Mouse (Mus musculus): ENCODE data around the gene Krt87. TPM values are rescaled to one million over a fixed set of nuclear protein-coding genes. Genes with fewer than 3 reads are reported as not detected.

The Krt87 gene
- polyA plus RNA-seq, 1 experiment from 2014 or later, result 0.86 TPM

- H3K36me3 ChIP-seq (ENCODE audit: control insufficient read depth, insufficient read depth, low read length), result no peaks in the 10 kb centered on the region
- H3K4me2 ChIP-seq (ENCODE audit: low read depth, low read length), result no peak within 1 kb of the TSS
- no peaks in the 10 kb centered on the region for H3K4me1 ChIP-seq (ENCODE audit: control insufficient read depth, insufficient read depth, low read length)
- no peak within 1 kb of the TSS for H3K9ac ChIP-seq (ENCODE audit: low read depth, low read length)
- ATAC-seq (ENCODE audit: low read depth), result no peak
- DNase-seq (ENCODE audit: low spot score), result no peak
- H3K27me3 ChIP-seq (replicated peaks; ENCODE audit: control insufficient read depth, insufficient read depth, low read length), result no peaks in the 10 kb centered on the region
- H3K27ac ChIP-seq (replicated peaks; ENCODE audit: low read depth, low read length), result no peak within 1 kb of the TSS
- WGBS, result 79% methylated on average over 2 of the region's 2 CpGs
- H3K4me3 ChIP-seq (ENCODE audit: low read depth, low read length), result no peak within 1 kb of the TSS
- no peaks in the 10 kb centered on the region for H3K9me3 ChIP-seq (ENCODE audit: control insufficient read depth, low read length)
These were observed 8.8 kb upstream of the Krt87 start, which contains the start of gene Krt88 for GRCm38 (mm10) chr15:101447444-101447843. Gene Krt88 (plus strand): TSS chr15:101447744.

GRCm38 (mm10) chr15:101446572-101446971, 8.0 kb upstream of the Krt87 start:
- H3K9ac ChIP-seq (ENCODE audit: low read depth, low read length), result no peak overlapping the region
- ATAC-seq (ENCODE audit: low read depth) (no peak), DNase-seq (ENCODE audit: low spot score) (peak; percentile 20)
- no peak overlapping the region for H3K4me3 ChIP-seq (ENCODE audit: low read depth, low read length)
- WGBS, result 60% methylated on average over 11 of the region's 11 CpGs
- H3K27me3 ChIP-seq (replicated peaks; ENCODE audit: control insufficient read depth, insufficient read depth, low read length), result no peaks in the 10 kb centered on the region
- H3K4me1 ChIP-seq (ENCODE audit: control insufficient read depth, insufficient read depth, low read length), result no peaks in the 10 kb centered on the region
- H3K4me2 ChIP-seq (ENCODE audit: low read depth, low read length), result no peak overlapping the region
- no peaks in the 10 kb centered on the region for H3K36me3 ChIP-seq (ENCODE audit: control insufficient read depth, insufficient read depth, low read length)
- no peak overlapping the region for H3K27ac ChIP-seq (replicated peaks; ENCODE audit: low read depth, low read length)
- no peaks in the 10 kb centered on the region for H3K9me3 ChIP-seq (ENCODE audit: control insufficient read depth, low read length)

- DNase-seq (ENCODE audit: low spot score), result no peak
- 64% methylated on average over 4 of the region's 4 CpGs for WGBS
- no peaks in the 10 kb centered on the region for H3K9me3 ChIP-seq (ENCODE audit: control insufficient read depth, low read length)
- no peak for ATAC-seq (ENCODE audit: low read depth)
- H3K36me3 ChIP-seq (ENCODE audit: control insufficient read depth, insufficient read depth, low read length), result no peaks in the 10 kb centered on the region
- H3K27me3 ChIP-seq (replicated peaks; ENCODE audit: control insufficient read depth, insufficient read depth, low read length), result peaks cover 37% of the 10 kb centered on the region
- no peak overlapping the region for H3K4me2 ChIP-seq (ENCODE audit: low read depth, low read length)
- no peaks in the 10 kb centered on the region for H3K4me1 ChIP-seq (ENCODE audit: control insufficient read depth, insufficient read depth, low read length)
- H3K27ac ChIP-seq (replicated peaks; ENCODE audit: low read depth, low read length), result no peak overlapping the region
- H3K4me3 ChIP-seq (ENCODE audit: low read depth, low read length), result no peak overlapping the region
- H3K9ac ChIP-seq (ENCODE audit: low read depth, low read length), result no peak overlapping the region
These were observed 2.2 kb upstream of the Krt87 start for GRCm38 (mm10) chr15:101440837-101441236.

- WGBS, result 78% methylated on average over 5 of the region's 7 CpGs
- Histone ChIP-seq H3K9ac (ENCODE audit: low read depth, low read length) (no peak overlapping the region), H3K9me3 (ENCODE audit: control insufficient read depth, low read length) (no peaks in the 10 kb centered on the region), H3K4me2 (ENCODE audit: low read depth, low read length) (no peak overlapping the region), H3K27me3 (replicated peaks; ENCODE audit: control insufficient read depth, insufficient read depth, low read length) (peaks cover 37% of the 10 kb centered on the region), H3K27ac (replicated peaks; ENCODE audit: low read depth, low read length) (no peak overlapping the region), H3K4me3 (ENCODE audit: low read depth, low read length) (no peak overlapping the region), H3K4me1 (ENCODE audit: control insufficient read depth, insufficient read depth, low read length) (no peaks in the 10 kb centered on the region), H3K36me3 (ENCODE audit: control insufficient read depth, insufficient read depth, low read length) (no peaks in the 10 kb centered on the region)
- no peak for DNase-seq (ENCODE audit: low spot score)
- ATAC-seq (ENCODE audit: low read depth), result no peak
These were observed 2.0 kb downstream of the Krt87 start for GRCm38 (mm10) chr15:101436611-101437010.

- DNase-seq (ENCODE audit: low spot score) (peak; percentile 19), ATAC-seq (ENCODE audit: low read depth) (no peak; the same call in 1 of the 2 replicates)
- Histone ChIP-seq H3K9ac (ENCODE audit: low read depth, low read length) (no peak overlapping the region), H3K36me3 (ENCODE audit: control insufficient read depth, insufficient read depth, low read length) (no peaks in the 10 kb centered on the region), H3K4me3 (ENCODE audit: low read depth, low read length) (no peak overlapping the region), H3K9me3 (ENCODE audit: control insufficient read depth, low read length) (no peaks in the 10 kb centered on the region), H3K27ac (replicated peaks; ENCODE audit: low read depth, low read length) (no peak overlapping the region), H3K4me2 (ENCODE audit: low read depth, low read length) (no peak overlapping the region), H3K27me3 (replicated peaks; ENCODE audit: control insufficient read depth, insufficient read depth, low read length) (no peaks in the 10 kb centered on the region), H3K4me1 (ENCODE audit: control insufficient read depth, insufficient read depth, low read length) (peaks cover 6% of the 10 kb centered on the region; the same call in 1 of the 2 replicates)
- 17% methylated on average over 5 of the region's 5 CpGs for WGBS
These were observed 13.7 kb downstream of the Krt87 start for GRCm38 (mm10) chr15:101424914-101425313.

GRCm38 (mm10) chr15:101420903-101421302, 17.7 kb downstream of the Krt87 start:
- Histone ChIP-seq H3K27ac (replicated peaks; ENCODE audit: low read depth, low read length) (no peak overlapping the region), H3K9me3 (ENCODE audit: control insufficient read depth, low read length) (no peaks in the 10 kb centered on the region), H3K4me1 (ENCODE audit: control insufficient read depth, insufficient read depth, low read length) (peaks cover 6% of the 10 kb centered on the region; the same call in 1 of the 2 replicates), H3K4me3 (ENCODE audit: low read depth, low read length) (no peak overlapping the region), H3K9ac (ENCODE audit: low read depth, low read length) (no peak overlapping the region), H3K36me3 (ENCODE audit: control insufficient read depth, insufficient read depth, low read length) (no peaks in the 10 kb centered on the region), H3K27me3 (replicated peaks; ENCODE audit: control insufficient read depth, insufficient read depth, low read length) (no peaks in the 10 kb centered on the region), H3K4me2 (ENCODE audit: low read depth, low read length) (no peak overlapping the region)
- peak; percentile 38 for DNase-seq (ENCODE audit: low spot score)
- ATAC-seq (ENCODE audit: low read depth), result no peak
- WGBS, result 44% methylated on average over 6 of the region's 6 CpGs

GRCm38 (mm10) chr15:101418950-101419349, 19.7 kb downstream of the Krt87 start:
- no peaks in the 10 kb centered on the region for H3K27me3 ChIP-seq (replicated peaks; ENCODE audit: control insufficient read depth, insufficient read depth, low read length)
- DNase-seq (ENCODE audit: low spot score) (peak; percentile 54), ATAC-seq (ENCODE audit: low read depth) (no peak; the same call in 1 of the 2 replicates)
- no peak overlapping the region for H3K27ac ChIP-seq (replicated peaks; ENCODE audit: low read depth, low read length)
- no peaks in the 10 kb centered on the region for H3K9me3 ChIP-seq (ENCODE audit: control insufficient read depth, low read length)
- 63% methylated on average over 4 of the region's 4 CpGs for WGBS
- H3K4me2 ChIP-seq (ENCODE audit: low read depth, low read length), result no peak overlapping the region
- H3K36me3 ChIP-seq (ENCODE audit: control insufficient read depth, insufficient read depth, low read length), result no peaks in the 10 kb centered on the region
- no peak overlapping the region for H3K9ac ChIP-seq (ENCODE audit: low read depth, low read length)
- H3K4me3 ChIP-seq (ENCODE audit: low read depth, low read length), result no peak overlapping the region
- H3K4me1 ChIP-seq (ENCODE audit: control insufficient read depth, insufficient read depth, low read length), result no peaks in the 10 kb centered on the region

- WGBS, result 37% methylated on average over 11 of the region's 11 CpGs
- no peaks in the 10 kb centered on the region for H3K36me3 ChIP-seq (ENCODE audit: control insufficient read depth, insufficient read depth, low read length)
- no peak overlapping the region for H3K27ac ChIP-seq (replicated peaks; ENCODE audit: low read depth, low read length)
- H3K27me3 ChIP-seq (replicated peaks; ENCODE audit: control insufficient read depth, insufficient read depth, low read length), result peaks cover 23% of the 10 kb centered on the region
- H3K9ac ChIP-seq (ENCODE audit: low read depth, low read length), result no peak overlapping the region
- H3K4me3 ChIP-seq (ENCODE audit: low read depth, low read length), result no peak overlapping the region
- ATAC-seq (ENCODE audit: low read depth) (no peak), DNase-seq (ENCODE audit: low spot score) (no peak)
- H3K9me3 ChIP-seq (ENCODE audit: control insufficient read depth, low read length), result no peaks in the 10 kb centered on the region
- H3K4me2 ChIP-seq (ENCODE audit: low read depth, low read length), result no peak overlapping the region
- H3K4me1 ChIP-seq (ENCODE audit: control insufficient read depth, insufficient read depth, low read length), result no peaks in the 10 kb centered on the region; the same call in 1 of the 2 replicates
These were observed 23.6 kb downstream of the Krt87 start for GRCm38 (mm10) chr15:101414807-101415565.
